Mouse (Mus musculus) thymus, adult 2 months (tissue): Measurements from ENCODE around the gene Car15.

Source experiments
- CTCF ChIP-seq: fragments of 200-500 bp; IDR thresholded peaks from 2 replicates; pipeline ENCODE4 v1.5.1; 2012; ENCODE audit warnings: mild to moderate bottlenecking, control low read depth, low read length, moderate library complexity, borderline replicate concordance; ENCODE audit not compliant: control insufficient read depth, poor library complexity, insufficient read depth; ENCODE audit errors: extremely low read depth
- POLR2A ChIP-seq: fragments of 200-500 bp; IDR thresholded peaks from 2 replicates; pipeline ENCODE4 v1.6.1; 2012; ENCODE audit warnings: mild to moderate bottlenecking, low read length, control low read depth, moderate library complexity; ENCODE audit not compliant: control insufficient read depth, poor library complexity, insufficient read depth; ENCODE audit errors: extremely low read depth

- TF ChIP-seq CTCF (no peak), POLR2A (no peak)
Measured at GRCm38 (mm10) chr16:17802839-17803674, 35.1 kb downstream of the Car15 start.
